Mouse (Mus musculus): ENCODE results near the gene Epor. TPM values are rescaled to one million over a fixed set of nuclear protein-coding genes. Genes with fewer than 3 reads are reported as not detected.

Epor gene
- not detected for polyA plus RNA-seq (2017; shearing (Covaris generic))

GRCm38 (mm10) chr9:21963417-21963816 is at the start of gene Epor:
TSS of gene Epor (minus strand) at chr9:21963506.

DNA sequence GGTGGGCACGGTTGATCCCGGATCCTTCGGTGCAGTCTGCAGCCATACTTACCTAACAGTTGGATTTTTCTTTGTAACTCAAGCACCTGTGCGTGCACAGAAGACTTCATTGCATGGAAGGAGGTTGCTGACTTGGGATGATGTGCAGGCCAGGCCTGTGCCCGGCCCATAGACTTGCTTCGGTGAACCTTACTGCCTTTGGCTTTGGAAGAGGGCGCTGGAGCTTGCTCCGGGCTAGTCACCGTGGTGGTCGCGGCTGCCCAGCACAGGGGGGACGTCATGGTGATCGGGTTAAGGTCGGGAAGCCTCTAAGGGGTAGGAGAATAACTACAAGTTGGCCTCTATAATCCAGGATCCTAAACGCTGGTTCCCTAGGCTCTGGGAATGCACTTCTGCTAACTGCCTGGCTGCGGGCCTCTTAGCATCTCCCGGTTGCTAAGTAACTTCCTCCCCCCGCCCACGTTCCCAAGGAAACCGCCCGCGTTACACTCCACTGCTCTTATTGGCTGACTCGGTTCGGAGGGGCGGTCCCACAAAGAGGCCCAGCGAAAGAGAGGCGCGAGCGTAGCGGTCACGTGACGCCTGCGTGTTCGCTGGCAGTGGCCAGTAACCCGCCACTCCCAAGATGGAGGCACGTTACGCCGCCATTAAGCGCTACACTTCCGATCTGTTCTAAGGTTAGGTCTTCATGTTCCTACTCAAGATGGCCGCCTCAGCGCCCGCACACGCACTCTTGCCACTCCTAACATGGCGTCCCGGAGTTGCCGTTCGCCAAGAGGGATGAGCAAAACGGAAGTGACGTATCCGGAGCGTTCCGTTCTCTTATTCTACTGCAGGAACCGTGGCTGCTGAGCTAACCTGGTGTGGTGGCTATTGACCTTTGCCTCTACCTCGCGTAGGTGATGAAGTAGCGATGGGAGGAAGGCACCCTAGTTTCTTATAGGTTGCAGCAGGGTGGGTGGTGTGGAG is 39.2 kb upstream of the Epor start, which contains the start of the genes Ccdc151 and Prkcsh:
TSS of gene Ccdc151 (minus strand) at position 441 of the 969 bp plus-strand sequence.
TSS of gene Prkcsh (plus strand) at position 613 of the 969 bp plus-strand sequence.

GRCm38 (mm10) chr9:21989230-21990110 is 26.2 kb upstream of the Epor start, which contains the start of gene Rgl3:
TSS of gene Rgl3 (minus strand) at chr9:21989446.

GRCm38 (mm10) chr9:21955570-21956281 is 7.6 kb downstream of the Epor start, which contains the start of gene Swsap1:
TSS of gene Swsap1 (plus strand) at chr9:21955755.

GRCm38 (mm10) chr9:21936692-21937570 is 26.4 kb downstream of the Epor start, which contains the start of gene Plppr2:
TSS of gene Plppr2 (plus strand) at chr9:21937033.

GRCm38 (mm10) chr9:21927208-21927753 is 36.0 kb downstream of the Epor start, which contains the start of the genes Ccdc159 and Tmem205:
TSS of gene Ccdc159 (plus strand) at chr9:21927471.
TSS of gene Tmem205 (minus strand) at chr9:21927556.

DNA sequence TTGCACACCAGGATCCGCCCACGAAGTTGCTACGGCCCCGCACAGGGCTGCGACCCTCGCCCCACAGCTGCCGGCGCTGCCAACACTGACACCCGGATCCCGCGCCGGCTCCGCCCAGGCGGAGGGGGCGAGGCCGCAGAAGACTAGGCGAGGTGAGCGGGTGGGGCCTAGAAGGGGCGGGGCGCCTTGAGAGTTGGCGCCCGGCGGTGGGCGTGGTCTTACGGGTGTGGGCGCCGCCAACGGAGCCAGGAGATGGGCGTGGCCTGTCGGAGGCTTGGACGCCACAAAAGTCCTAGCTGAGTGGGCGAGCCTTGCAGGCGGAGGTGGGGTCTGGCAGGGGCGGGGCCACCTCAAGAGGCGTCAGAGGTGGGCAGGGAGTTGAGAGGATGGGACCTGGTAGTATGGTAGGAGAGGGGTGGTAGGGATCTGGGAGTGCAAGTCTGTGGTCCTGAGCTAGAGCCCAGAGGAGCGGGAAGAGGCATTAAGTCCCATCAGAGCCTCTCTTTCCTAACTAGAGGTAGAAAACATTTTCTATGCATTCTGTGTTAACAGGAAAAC is 45.2 kb downstream of the Epor start, which contains the start of gene Rab3d:
TSS of gene Rab3d (minus strand) at position 158 of the 558 bp plus-strand sequence.

Other genes starting within 250 kb of the Epor start
- 31.9 TPM for gene Ldlr, start 240.0 kb downstream of the Epor start, polyA plus RNA-seq (2017; shearing (Covaris generic))
- gene Spc24, start 203.2 kb downstream of the Epor start, polyA plus RNA-seq (2017; shearing (Covaris generic)), result 1.4 TPM
- 0.15 TPM for gene Kank2, start 164.8 kb downstream of the Epor start, polyA plus RNA-seq (2017; shearing (Covaris generic))
- gene Angptl8, start 128.0 kb downstream of the Epor start, polyA plus RNA-seq (2017; shearing (Covaris generic)), result 0.45 TPM
- gene Dock6, start 110.9 kb downstream of the Epor start, polyA plus RNA-seq (2017; shearing (Covaris generic)), result 5.8 TPM
- gene Rab3d, start 45.3 kb downstream of the Epor start, polyA plus RNA-seq (2017; shearing (Covaris generic)), result 9.4 TPM
- 0.54 TPM for gene Ccdc159, start 36.0 kb downstream of the Epor start, polyA plus RNA-seq (2017; shearing (Covaris generic))
- 0.51 TPM for gene Tmem205, start 36.0 kb downstream of the Epor start, polyA plus RNA-seq (2017; shearing (Covaris generic))
- 2.8 TPM for gene Plppr2, start 26.5 kb downstream of the Epor start, polyA plus RNA-seq (2017; shearing (Covaris generic))
- gene Swsap1, start 7.8 kb downstream of the Epor start, polyA plus RNA-seq (2017; shearing (Covaris generic)), result 5.5 TPM
- gene Rgl3, start 25.9 kb upstream of the Epor start, polyA plus RNA-seq (2017; shearing (Covaris generic)), result not detected
- gene Ccdc151, start 39.1 kb upstream of the Epor start, polyA plus RNA-seq (2017; shearing (Covaris generic)), result not detected
- gene Prkcsh, start 39.3 kb upstream of the Epor start, polyA plus RNA-seq (2017; shearing (Covaris generic)), result 58.9 TPM
- 0.16 TPM for gene Elavl3, start 88.5 kb upstream of the Epor start, polyA plus RNA-seq (2017; shearing (Covaris generic))
- not detected for gene Gm49318, start 107.8 kb upstream of the Epor start, polyA plus RNA-seq (2017; shearing (Covaris generic))
- 20.1 TPM for gene Zfp653, start 107.9 kb upstream of the Epor start, polyA plus RNA-seq (2017; shearing (Covaris generic))
- gene Ecsit, start 121.9 kb upstream of the Epor start, polyA plus RNA-seq (2017; shearing (Covaris generic)), result 25.1 TPM
- not detected for gene Cnn1, start 135.7 kb upstream of the Epor start, polyA plus RNA-seq (2017; shearing (Covaris generic))
- 28.6 TPM for gene Elof1, start 153.7 kb upstream of the Epor start, polyA plus RNA-seq (2017; shearing (Covaris generic))
- gene Acp5, start 172.2 kb upstream of the Epor start, polyA plus RNA-seq (2017; shearing (Covaris generic)), result 193 TPM
- gene Pigyl, start 193.3 kb upstream of the Epor start, polyA plus RNA-seq (2017; shearing (Covaris generic)), result 10.7 TPM
- gene Zfp872, start 224.6 kb upstream of the Epor start, polyA plus RNA-seq (2017; shearing (Covaris generic)), result 0.34 TPM